In the genomic region with DNA sequence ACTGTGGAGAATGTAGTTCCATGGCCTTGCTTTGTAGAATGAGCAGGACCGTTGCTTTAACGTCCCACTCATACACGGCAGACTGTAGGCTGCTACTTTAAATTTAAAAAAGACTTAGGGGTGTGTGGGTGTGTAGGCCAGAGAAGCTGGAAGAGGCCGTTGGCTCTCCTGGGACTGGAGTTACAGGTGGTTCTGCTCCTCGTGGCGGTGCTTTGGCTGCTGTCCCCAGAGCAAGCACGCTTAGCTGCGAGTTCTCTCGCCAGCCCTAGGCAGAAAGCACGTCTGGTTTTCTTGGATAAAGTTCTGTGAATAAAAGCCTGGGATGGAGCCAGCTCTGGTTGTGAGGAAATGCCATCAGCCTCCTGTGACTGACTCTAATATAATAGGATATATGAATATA, we compare ENCODE assay signal across 9 mouse cellular contexts. TPM values are rescaled to one million over a fixed set of nuclear protein-coding genes. Genes with fewer than 3 reads are reported as not detected.
A peak's percentile ranks its signal among the peaks of the same experiment; 100 is the strongest.
DNase-seq lines count a peak whose midpoint lies in the region; ATAC-seq and TF ChIP-seq lines count a peak whose summit lies in the region.
"Had no signal": no experiment of that assay in that cellular context is flagged by ENCODE, and none has a peak within 500 bp of the region (broad histone marks: within the 10 kb centered on the region; RNA-seq: fewer than 3 reads in every experiment).

No protein-coding gene starts in this region.

- no peak for TF ChIP-seq CTCF in gastrocnemius, adult 2 months (IDR thresholded peaks at IDR 0.05)

- peak; percentile 61 for DNase-seq in gastrocnemius, adult 2 months
- DNase-seq in gastrocnemius, postnatal 4 days (ENCODE audit: low spot score in 2 of 2): no peak
- DNase-seq in adipocyte (ENCODE audit: low spot score): peak; percentile 57
- DNase-seq in thymus, postnatal 0 days (ENCODE audit: low spot score): no peak
- DNase-seq in urinary bladder, postnatal 10 days (ENCODE audit: low spot score): no peak

- WGBS in heart, embryonic 14.5 days: 47% methylated on average over 10 of the region's 10 CpGs
- WGBS in limb, embryonic 15.5 days: 28% methylated on average over 10 of the region's 10 CpGs

- peak overlapping the region; percentile 4; the same call in 1 of the 2 replicates for H3K9ac ChIP-seq in heart, embryonic 14.5 days (ENCODE audit: low read length)
- no peak overlapping the region for H3K9ac ChIP-seq in limb, embryonic 15.5 days

- no peak for ATAC-seq in heart, embryonic 14.5 days (ENCODE audit: insufficient number of reproducible peaks, insufficient read depth, low FRiP score, low read depth)
- no peak for ATAC-seq in limb, embryonic 15.5 days (ENCODE audit: insufficient number of reproducible peaks, low FRiP score, low TSS enrichment, low read depth)
- no peak for ATAC-seq in megakaryocyte progenitor cell, adult 5-6 weeks (replicated peaks; ENCODE audit: poor library complexity)
- ATAC-seq: Patski had no signal

- no peaks in the 10 kb centered on the region for H3K36me3 ChIP-seq in heart, embryonic 14.5 days (ENCODE audit: control insufficient read depth, insufficient read depth, low read length)
- H3K36me3 ChIP-seq in limb, embryonic 15.5 days: no peaks in the 10 kb centered on the region

- H3K4me3 ChIP-seq in gastrocnemius, adult 2 months: peak overlapping the region; percentile 11; the same call in 1 of the 2 replicates
- peak overlapping the region in 1 of 2 experiments; percentile 14; a peak in 1 of 4 replicates for H3K4me3 ChIP-seq in heart, embryonic 14.5 days (ENCODE audit: control insufficient read depth in 1 of 2, insufficient read depth in 1 of 2, low read depth in 1 of 2, low read length in 2 of 2)
- H3K4me3 ChIP-seq in limb, embryonic 15.5 days: peak overlapping the region; percentile 1; the same call in 1 of the 2 replicates

- H3K4me1 ChIP-seq in heart, embryonic 14.5 days (ENCODE audit: control insufficient read depth in 2 of 2, insufficient read depth in 2 of 2, low read length in 2 of 2): peaks cover 2 to 26% of the 10 kb centered on the region in 2 experiments
- peaks cover 18% of the 10 kb centered on the region for H3K4me1 ChIP-seq in limb, embryonic 15.5 days

- H3K27me3 ChIP-seq in heart, embryonic 14.5 days (ENCODE audit: control insufficient read depth, insufficient read depth, low read length): no peaks in the 10 kb centered on the region
- H3K27me3 ChIP-seq in limb, embryonic 15.5 days: no peaks in the 10 kb centered on the region
- H3K27me3 ChIP-seq: Patski had no signal

- intact Hi-C loops in gastrocnemius, adult 2 months (cut with DNase I): no loop called here

- peak overlapping the region; percentile 24; the same call in 1 of the 2 replicates for H3K27ac ChIP-seq in gastrocnemius, adult 2 months
- peak overlapping the region in 1 of 2 experiments; percentile 41; a peak in 1 of 4 replicates for H3K27ac ChIP-seq in heart, embryonic 14.5 days (replicated peaks in 1 of 2; ENCODE audit: control insufficient read depth in 1 of 2, insufficient read depth in 1 of 2, low read depth in 2 of 2, low read length in 2 of 2)
- no peak overlapping the region for H3K27ac ChIP-seq in limb, embryonic 15.5 days

- H3K9me3 ChIP-seq in heart, embryonic 14.5 days (ENCODE audit: control insufficient read depth, low read length): no peaks in the 10 kb centered on the region
- H3K9me3 ChIP-seq in limb, embryonic 15.5 days: no peaks in the 10 kb centered on the region

- peak overlapping the region; percentile 91 for H3K4me2 ChIP-seq in heart, embryonic 14.5 days (ENCODE audit: low read length)
- 0 out of 2 replicates have a peak overlapping the region, but pooled peaks have one; percentile 13 for H3K4me2 ChIP-seq in limb, embryonic 15.5 days

RNA-seq across cellular contexts. Expression of a gene that starts 2.3 kb away (rescaled TPM):
- total RNA-seq in gastrocnemius, adult 2 months (2021): 10 to 100 TPM; 23.5 to 27.0 TPM
- total RNA-seq in gastrocnemius, postnatal 4 days (2021): 10 to 100 TPM; 17.6 to 17.9 TPM
- polyA plus RNA-seq in heart, embryonic 14.5 days (2014; fragmentation: Nextera tagmentation; extraction: Ambion mirVana): 53.1 and 61.3 TPM in 2 replicates
- polyA plus RNA-seq in limb, embryonic 15.5 days (2015; fragmentation: Nextera tagmentation; extraction: Ambion mirVana): 47.8 and 48.1 TPM in 2 replicates
- 38.1 and 45.3 TPM in 2 replicates for polyA plus RNA-seq in thymus, postnatal 0 days (2015; fragmentation: Nextera tagmentation; extraction: Ambion mirVana)
- total RNA-seq in megakaryocyte progenitor cell, adult 5-6 weeks (2015): 33.7 and 39.8 TPM in 2 replicates
- 23.9 and 31.8 TPM in 2 replicates for total RNA-seq in megakaryocyte progenitor cell, adult 5-6 weeks (2017)

Comparison
In these comparisons a context has a peak if more than half of its experiments do, and no peak if none do; other contexts are left out.
1. DNase-seq: peak in gastrocnemius, adult 2 months (single experiment) and adipocyte (single experiment); none in gastrocnemius, postnatal 4 days (0 of 2), thymus, postnatal 0 days (single experiment) and urinary bladder, postnatal 10 days (single experiment).